Mouse (Mus musculus): ENCODE data around the gene Sh3pxd2b. TPM values are rescaled to one million over a fixed set of nuclear protein-coding genes. Genes with fewer than 3 reads are reported as not detected.

Gene Sh3pxd2b
- polyA plus RNA-seq, 1 experiment: 0.37 TPM

- Histone ChIP-seq H3K4me1 (ENCODE audit: control insufficient read depth, insufficient read depth, low read length) (no peaks in the 10 kb centered on the region; the same call in 1 of the 2 replicates), H3K4me3 (ENCODE audit: control insufficient read depth, low read depth, low read length) (no peak overlapping the region), H3K36me3 (ENCODE audit: control insufficient read depth, insufficient read depth, low read length) (no peaks in the 10 kb centered on the region), H3K27ac (ENCODE audit: control insufficient read depth, insufficient read depth, low read depth, low read length) (no peak overlapping the region), H3K27me3 (ENCODE audit: control insufficient read depth, insufficient read depth, low read length) (no peaks in the 10 kb centered on the region)
- TF ChIP-seq POLR2A (IDR thresholded peaks at IDR 0.05; ENCODE audit: control insufficient read depth, low read depth, low read length) (no peak), CTCF (IDR thresholded peaks at IDR 0.05; ENCODE audit: control insufficient read depth, insufficient read depth, insufficient replicate concordance, low read depth, low read length) (no peak)
Measured at GRCm38 (mm10) chr11:32373266-32374026, 25.8 kb downstream of the Sh3pxd2b start.

- no peak overlapping the region for H3K4me3 ChIP-seq (ENCODE audit: control insufficient read depth, low read depth, low read length)
- H3K27ac ChIP-seq (ENCODE audit: control insufficient read depth, insufficient read depth, low read depth, low read length): no peak overlapping the region
- no peak for TF ChIP-seq CTCF (IDR thresholded peaks at IDR 0.05; ENCODE audit: control insufficient read depth, insufficient read depth, insufficient replicate concordance, low read depth, low read length)
- TF ChIP-seq POLR2A (IDR thresholded peaks at IDR 0.05; ENCODE audit: control insufficient read depth, low read depth, low read length): no peak
- H3K27me3 ChIP-seq (ENCODE audit: control insufficient read depth, insufficient read depth, low read length): no peaks in the 10 kb centered on the region
- no peaks in the 10 kb centered on the region; the same call in 1 of the 2 replicates for H3K4me1 ChIP-seq (ENCODE audit: control insufficient read depth, insufficient read depth, low read length)
- H3K36me3 ChIP-seq (ENCODE audit: control insufficient read depth, insufficient read depth, low read length): no peaks in the 10 kb centered on the region
Measured at GRCm38 (mm10) chr11:32374027-32374589, 26.5 kb downstream of the Sh3pxd2b start.

GRCm38 (mm10) chr11:32375104-32375535 is 27.5 kb downstream of the Sh3pxd2b start:
- Histone ChIP-seq H3K36me3 (ENCODE audit: control insufficient read depth, insufficient read depth, low read length) (no peaks in the 10 kb centered on the region), H3K27ac (ENCODE audit: control insufficient read depth, insufficient read depth, low read depth, low read length) (no peak overlapping the region), H3K4me1 (ENCODE audit: control insufficient read depth, insufficient read depth, low read length) (no peaks in the 10 kb centered on the region; the same call in 1 of the 2 replicates), H3K4me3 (ENCODE audit: control insufficient read depth, low read depth, low read length) (no peak overlapping the region), H3K27me3 (ENCODE audit: control insufficient read depth, insufficient read depth, low read length) (no peaks in the 10 kb centered on the region)
- TF ChIP-seq CTCF (IDR thresholded peaks at IDR 0.05; ENCODE audit: control insufficient read depth, insufficient read depth, insufficient replicate concordance, low read depth, low read length) (no peak), POLR2A (IDR thresholded peaks at IDR 0.05; ENCODE audit: control insufficient read depth, low read depth, low read length) (no peak)

GRCm38 (mm10) chr11:32376086-32376485 is 28.5 kb downstream of the Sh3pxd2b start:
- Histone ChIP-seq H3K36me3 (ENCODE audit: control insufficient read depth, insufficient read depth, low read length) (no peaks in the 10 kb centered on the region), H3K4me3 (ENCODE audit: control insufficient read depth, low read depth, low read length) (no peak overlapping the region), H3K4me1 (ENCODE audit: control insufficient read depth, insufficient read depth, low read length) (no peaks in the 10 kb centered on the region; the same call in 1 of the 2 replicates), H3K27ac (ENCODE audit: control insufficient read depth, insufficient read depth, low read depth, low read length) (no peak overlapping the region), H3K27me3 (ENCODE audit: control insufficient read depth, insufficient read depth, low read length) (no peaks in the 10 kb centered on the region)
- TF ChIP-seq CTCF (IDR thresholded peaks at IDR 0.05; ENCODE audit: control insufficient read depth, insufficient read depth, insufficient replicate concordance, low read depth, low read length) (no peak), POLR2A (IDR thresholded peaks at IDR 0.05; ENCODE audit: control insufficient read depth, low read depth, low read length) (no peak)

GRCm38 (mm10) chr11:32379910-32380309 is 32.3 kb downstream of the Sh3pxd2b start:
- H3K27ac ChIP-seq (ENCODE audit: control insufficient read depth, insufficient read depth, low read depth, low read length): no peak overlapping the region
- H3K27me3 ChIP-seq (ENCODE audit: control insufficient read depth, insufficient read depth, low read length): no peaks in the 10 kb centered on the region
- H3K4me1 ChIP-seq (ENCODE audit: control insufficient read depth, insufficient read depth, low read length): peaks cover 2% of the 10 kb centered on the region; the same call in 1 of the 2 replicates
- no peak overlapping the region for H3K4me3 ChIP-seq (ENCODE audit: control insufficient read depth, low read depth, low read length)
- no peak for TF ChIP-seq CTCF (IDR thresholded peaks at IDR 0.05; ENCODE audit: control insufficient read depth, insufficient read depth, insufficient replicate concordance, low read depth, low read length)
- no peak for TF ChIP-seq POLR2A (IDR thresholded peaks at IDR 0.05; ENCODE audit: control insufficient read depth, low read depth, low read length)
- H3K36me3 ChIP-seq (ENCODE audit: control insufficient read depth, insufficient read depth, low read length): no peaks in the 10 kb centered on the region

GRCm38 (mm10) chr11:32383341-32384134 is 35.9 kb downstream of the Sh3pxd2b start:
- peaks cover 2% of the 10 kb centered on the region; the same call in 1 of the 2 replicates for H3K4me1 ChIP-seq (ENCODE audit: control insufficient read depth, insufficient read depth, low read length)
- H3K27me3 ChIP-seq (ENCODE audit: control insufficient read depth, insufficient read depth, low read length): no peaks in the 10 kb centered on the region
- no peak overlapping the region for H3K27ac ChIP-seq (ENCODE audit: control insufficient read depth, insufficient read depth, low read depth, low read length)
- no peak overlapping the region for H3K4me3 ChIP-seq (ENCODE audit: control insufficient read depth, low read depth, low read length)
- TF ChIP-seq POLR2A (IDR thresholded peaks at IDR 0.05; ENCODE audit: control insufficient read depth, low read depth, low read length) (no peak), CTCF (IDR thresholded peaks at IDR 0.05; ENCODE audit: control insufficient read depth, insufficient read depth, insufficient replicate concordance, low read depth, low read length) (no peak)
- H3K36me3 ChIP-seq (ENCODE audit: control insufficient read depth, insufficient read depth, low read length): no peaks in the 10 kb centered on the region
